Mouse (Mus musculus) heart, postnatal 0 days (tissue): ENCODE measurements at regions not wholly inside any gene's neighbourhood (a gene's known extent, or its start where the extent isn't known, plus 50 kb on each side); places are given as distances from the start of the nearest gene placed in this dataset.

Experiments used
- CTCF ChIP-seq: IDR thresholded peaks from 2 replicates; pipeline ENCODE4 v1.5.1; 2016; ENCODE audit warnings: antibody characterized with exemption, control low read depth, low read depth
- EP300 ChIP-seq: IDR thresholded peaks from 2 replicates; pipeline ENCODE4 v1.6.1; 2016; ENCODE audit warnings: antibody characterized with exemption, low read depth

- TF ChIP-seq CTCF (no peak), EP300 (no peak)
Observed at GRCm38 (mm10) chr6:14407754-14408153, 347.3 kb downstream of the Ppp1r3a start.
